In genomic region chr1:13513761-13514160, GRCm38 (mm10) we compare ENCODE assay signal across 9 mouse cellular contexts.
DNase-seq lines count a peak whose midpoint lies in the region; ATAC-seq lines count a peak whose summit lies in the region.
"Had no signal": no experiment of that assay in that cellular context is flagged by ENCODE, and none has a peak within 500 bp of the region (broad histone marks: within the 10 kb centered on the region; RNA-seq: fewer than 3 reads in every experiment).

No protein-coding gene starts in this region.

- ATAC-seq in inflammation-experienced regulatory T-cells, adult 6 months, result peak; percentile 98
- ATAC-seq in monocyte, adult 5-6 weeks (replicated peaks; ENCODE audit: insufficient number of reproducible peaks, low FRiP score, low TSS enrichment, poor library complexity, severe bottlenecking), result peak; percentile 93
- ATAC-seq in frontal cortex, adult (ENCODE audit: low TSS enrichment), result no peak

- peak; percentile 35 for DNase-seq in A20 (ENCODE audit: low read depth, low spot score)
- peak; percentile 19 to 38 for DNase-seq in CD8-positive naive resting alpha-beta T cell, adult 2 months (ENCODE audit: low read depth in 2 of 2, low spot score in 2 of 2)
- no peak for DNase-seq in urinary bladder, adult 2 months (ENCODE audit: low spot score)
- no peak for DNase-seq in adrenal gland, adult 18-20 months (ENCODE audit: low spot score in 2 of 2)
- DNase-seq: kidney, adult 8-10 months; right cerebral cortex, adult 18-20 months had no signal

Comparison
In these comparisons a context has a peak if more than half of its experiments do, and no peak if none do; other contexts are left out.
1. DNase-seq: peak in A20 (single experiment) and CD8-positive naive resting alpha-beta T cell, adult 2 months (2 of 2); none in urinary bladder, adult 2 months (single experiment) and adrenal gland, adult 18-20 months (0 of 2).